Mouse (Mus musculus): Measurements from ENCODE around the gene Slc13a1. TPM values are rescaled to one million over a fixed set of nuclear protein-coding genes. Genes with fewer than 3 reads are reported as not detected.
A peak's percentile ranks its signal among the peaks of the same experiment; 100 is the strongest.

Gene Slc13a1
- total and polyA plus RNA-seq, 2 experiments from 2014 or later: 0.10 to 0.33 TPM

DNA sequence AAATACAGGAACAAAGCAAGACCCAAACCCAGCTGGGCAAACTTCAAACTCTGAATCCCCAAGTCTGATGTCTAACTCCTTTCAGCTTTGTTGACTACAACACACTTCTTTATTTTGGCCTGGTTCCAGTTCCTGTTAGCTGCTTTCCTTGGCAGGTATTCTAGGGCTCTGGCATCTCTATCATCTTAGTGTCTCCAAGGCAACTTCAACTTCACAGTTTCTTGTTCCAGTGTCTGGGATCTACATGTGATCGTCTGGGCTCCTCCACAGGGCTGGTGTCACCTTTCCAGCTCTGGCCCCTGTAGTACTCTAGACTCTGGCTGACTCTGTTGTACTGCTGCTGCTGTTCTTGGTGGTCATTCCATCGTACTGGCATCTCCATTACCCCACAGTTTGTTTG is 91.8 kb downstream of the Slc13a1 start:
- WGBS: 59% methylated on average over 2 of the region's 2 CpGs

DNA sequence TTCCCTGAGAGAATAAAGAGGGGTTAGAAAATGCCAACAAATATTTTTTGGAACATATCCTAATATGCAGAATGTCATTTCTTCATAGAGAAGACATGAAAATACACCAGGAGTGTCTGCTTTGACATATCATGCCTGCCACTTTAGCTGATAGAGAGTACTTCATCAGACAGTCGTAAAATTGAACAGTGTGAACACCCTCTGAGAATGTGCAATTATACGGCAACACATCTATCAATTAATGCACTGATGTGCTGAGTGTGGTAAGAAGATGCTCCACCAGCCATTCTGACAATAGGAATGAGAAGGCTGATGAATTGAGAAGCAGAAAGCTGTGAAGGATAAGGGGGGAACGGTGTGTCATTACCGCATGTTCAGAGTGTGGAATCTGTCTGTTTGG is 95.1 kb downstream of the Slc13a1 start:
- H3K4me3 ChIP-seq (ENCODE audit: low read depth, low read length): no peak overlapping the region
- no peak overlapping the region for H3K9ac ChIP-seq
- ATAC-seq (peak; percentile 53; the same call in 1 of the 2 replicates), DNase-seq (no peak)
- no peak overlapping the region for H3K27ac ChIP-seq (ENCODE audit: low read depth, low read length)
- no peak overlapping the region for H3K4me2 ChIP-seq (ENCODE audit: low read depth)
- no peaks in the 10 kb centered on the region for H3K4me1 ChIP-seq (ENCODE audit: insufficient read depth)
- no peaks in the 10 kb centered on the region for H3K9me3 ChIP-seq (ENCODE audit: low read length)
- WGBS: 70% methylated on average over 4 of the region's 4 CpGs
- no peaks in the 10 kb centered on the region for H3K27me3 ChIP-seq (ENCODE audit: insufficient read depth, low read length)
- no peak for TF ChIP-seq CTCF (IDR thresholded peaks at IDR 0.05; ENCODE audit: low read depth)
- H3K36me3 ChIP-seq (ENCODE audit: insufficient read depth): no peaks in the 10 kb centered on the region

More for the DNA sequence above, 91.8 kb downstream of the Slc13a1 start:
- H3K9ac ChIP-seq: no peak overlapping the region
- H3K4me1 ChIP-seq (ENCODE audit: insufficient read depth): no peaks in the 10 kb centered on the region
- DNase-seq (no peak), ATAC-seq (no peak)
- H3K27ac ChIP-seq (ENCODE audit: low read depth, low read length): no peak overlapping the region
- H3K4me2 ChIP-seq (ENCODE audit: low read depth): no peak overlapping the region
- no peak overlapping the region for H3K4me3 ChIP-seq (ENCODE audit: low read depth, low read length)
- TF ChIP-seq CTCF (IDR thresholded peaks at IDR 0.05; ENCODE audit: low read depth): no peak
- no peaks in the 10 kb centered on the region for H3K36me3 ChIP-seq (ENCODE audit: insufficient read depth)
- no peaks in the 10 kb centered on the region for H3K27me3 ChIP-seq (ENCODE audit: insufficient read depth, low read length)
- H3K9me3 ChIP-seq (ENCODE audit: low read length): no peaks in the 10 kb centered on the region

DNA sequence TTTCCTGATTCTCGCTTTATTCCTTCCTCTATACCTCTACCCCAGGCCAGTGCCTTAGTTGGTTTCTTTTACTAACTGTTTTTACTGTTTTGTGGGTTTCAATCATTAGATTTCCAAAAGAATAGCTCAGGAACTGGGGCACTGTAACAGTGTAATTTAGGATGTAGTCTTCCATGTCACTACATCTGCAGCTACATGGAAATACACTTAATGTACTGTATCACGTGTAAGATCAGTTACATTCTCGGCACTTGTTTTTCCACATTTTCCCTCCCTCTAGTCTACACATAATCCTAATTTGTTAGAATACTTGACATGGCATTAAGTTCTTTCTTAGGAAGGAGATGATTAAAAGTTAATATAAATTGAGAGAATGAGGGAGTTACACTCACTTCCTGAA is 108.1 kb downstream of the Slc13a1 start:
- Histone ChIP-seq H3K9me3 (ENCODE audit: low read length) (no peaks in the 10 kb centered on the region), H3K9ac (no peak overlapping the region), H3K4me2 (ENCODE audit: low read depth) (no peak overlapping the region), H3K36me3 (ENCODE audit: insufficient read depth) (no peaks in the 10 kb centered on the region), H3K27me3 (ENCODE audit: insufficient read depth, low read length) (no peaks in the 10 kb centered on the region), H3K4me3 (ENCODE audit: low read depth, low read length) (no peak overlapping the region), H3K27ac (ENCODE audit: low read depth, low read length) (no peak overlapping the region), H3K4me1 (ENCODE audit: insufficient read depth) (no peaks in the 10 kb centered on the region)
- 90% methylated on average over 3 of the region's 3 CpGs for WGBS
- no peak for DNase-seq
- TF ChIP-seq CTCF (IDR thresholded peaks at IDR 0.05; ENCODE audit: low read depth): no peak
- ATAC-seq: no peak

DNA sequence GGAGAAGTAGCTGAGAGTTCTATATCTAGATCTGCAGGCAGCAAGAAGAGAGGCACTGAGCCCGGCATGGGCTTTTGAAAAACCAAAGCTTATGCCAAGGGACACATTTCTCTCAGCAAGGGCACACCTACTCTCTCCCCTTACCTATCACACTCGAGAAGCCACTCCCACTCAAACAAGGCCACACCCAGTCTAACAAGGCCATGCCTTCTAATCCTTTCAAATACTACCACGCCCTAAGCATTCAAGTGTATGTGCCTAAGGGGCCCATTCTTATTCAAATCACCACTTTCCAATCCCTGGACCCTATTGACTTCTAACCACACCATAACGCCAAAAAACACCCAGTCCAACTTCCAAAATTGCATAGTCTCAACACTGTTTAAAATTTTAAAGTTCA is 112.8 kb downstream of the Slc13a1 start:
- H3K4me2 ChIP-seq (ENCODE audit: low read depth): no peak overlapping the region
- 84% methylated on average over 4 of the region's 4 CpGs for WGBS

DNA sequence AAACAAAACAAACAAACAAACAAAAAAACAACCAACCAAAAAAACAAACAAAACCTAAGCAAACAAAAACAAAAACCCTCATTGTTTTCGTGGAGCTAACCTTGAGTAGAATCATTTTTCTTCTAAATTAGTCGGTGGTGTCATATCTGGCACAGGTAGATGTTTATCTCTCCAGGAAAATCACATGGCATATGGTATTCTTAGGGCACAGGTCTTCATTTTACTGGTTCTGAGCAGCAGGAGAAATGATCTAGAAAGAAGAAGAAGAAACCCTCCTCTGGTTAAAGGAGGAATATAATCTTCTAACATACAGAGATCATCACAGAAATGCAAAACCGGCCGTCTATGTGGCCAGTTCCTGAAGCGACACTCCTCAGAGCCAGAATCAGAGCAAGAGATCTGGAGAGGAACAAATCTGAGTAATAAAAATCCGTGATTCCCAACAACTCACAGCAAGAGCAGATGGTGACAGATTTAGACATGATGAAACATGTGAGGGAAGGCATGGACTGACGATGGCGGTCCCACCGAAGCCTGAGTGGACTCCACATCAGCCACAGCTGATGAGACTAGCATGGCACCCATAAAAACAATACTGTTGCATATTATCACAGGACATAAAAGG is 113.7 kb downstream of the Slc13a1 start:
- Histone ChIP-seq H3K9me3 (ENCODE audit: low read length) (no peaks in the 10 kb centered on the region), H3K27ac (ENCODE audit: low read depth, low read length) (no peak overlapping the region), H3K4me1 (ENCODE audit: insufficient read depth) (no peaks in the 10 kb centered on the region), H3K27me3 (ENCODE audit: insufficient read depth, low read length) (no peaks in the 10 kb centered on the region), H3K9ac (no peak overlapping the region), H3K4me3 (ENCODE audit: low read depth, low read length) (no peak overlapping the region), H3K36me3 (ENCODE audit: insufficient read depth) (no peaks in the 10 kb centered on the region), H3K4me2 (ENCODE audit: low read depth) (no peak overlapping the region)
- WGBS: 89% methylated on average over 9 of the region's 9 CpGs
- ATAC-seq (no peak), DNase-seq (no peak)
- TF ChIP-seq CTCF (IDR thresholded peaks at IDR 0.05; ENCODE audit: low read depth): no peak

More for the DNA sequence above, 112.8 kb downstream of the Slc13a1 start:
- DNase-seq (no peak), ATAC-seq (no peak)
- Histone ChIP-seq H3K27ac (ENCODE audit: low read depth, low read length) (no peak overlapping the region), H3K27me3 (ENCODE audit: insufficient read depth, low read length) (no peaks in the 10 kb centered on the region), H3K4me1 (ENCODE audit: insufficient read depth) (no peaks in the 10 kb centered on the region), H3K9me3 (ENCODE audit: low read length) (no peaks in the 10 kb centered on the region), H3K4me3 (ENCODE audit: low read depth, low read length) (no peak overlapping the region), H3K9ac (no peak overlapping the region), H3K36me3 (ENCODE audit: insufficient read depth) (no peaks in the 10 kb centered on the region)
- TF ChIP-seq CTCF (IDR thresholded peaks at IDR 0.05; ENCODE audit: low read depth): no peak

DNA sequence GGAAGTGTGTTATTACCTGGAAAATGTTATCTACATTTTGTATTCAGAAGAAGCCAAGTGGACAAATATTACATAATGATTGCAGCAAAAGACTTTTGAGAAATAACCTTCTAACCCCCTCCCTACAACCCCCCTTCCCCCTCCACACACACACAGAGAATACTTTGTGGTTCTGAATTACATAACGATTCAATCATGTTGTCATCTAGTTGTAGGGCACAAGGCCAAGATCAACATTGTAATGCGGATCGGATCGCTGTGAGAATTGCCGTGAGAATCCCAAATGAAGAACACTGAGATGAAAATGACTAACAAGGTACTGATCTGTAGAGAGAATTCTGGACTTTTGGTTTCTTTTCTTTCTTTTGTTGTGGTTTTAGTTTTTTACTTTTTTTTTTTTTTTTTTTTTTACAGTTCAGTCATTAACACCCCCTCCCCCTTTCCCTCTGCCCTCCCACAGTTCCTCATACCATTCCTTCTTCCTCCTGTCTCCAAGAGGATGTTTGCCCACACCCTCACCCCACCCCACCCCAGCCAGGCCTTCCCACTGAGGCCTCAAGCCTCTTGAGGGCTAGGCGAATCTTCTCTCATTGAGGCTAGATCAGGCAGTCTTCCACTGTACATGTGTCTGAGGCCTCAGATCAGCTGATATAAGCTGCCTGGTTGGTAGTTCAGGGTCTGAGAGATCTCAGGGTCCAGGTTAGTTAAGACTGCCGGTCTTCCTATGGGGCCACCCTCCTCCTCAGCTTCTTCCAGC is 120.7 kb downstream of the Slc13a1 start:
- no peak for ATAC-seq
- Histone ChIP-seq H3K4me3 (ENCODE audit: low read depth, low read length) (no peak overlapping the region), H3K9me3 (ENCODE audit: low read length) (no peaks in the 10 kb centered on the region), H3K4me2 (ENCODE audit: low read depth) (no peak overlapping the region), H3K27me3 (ENCODE audit: insufficient read depth, low read length) (no peaks in the 10 kb centered on the region), H3K36me3 (ENCODE audit: insufficient read depth) (no peaks in the 10 kb centered on the region), H3K4me1 (ENCODE audit: insufficient read depth) (no peaks in the 10 kb centered on the region), H3K9ac (no peak overlapping the region), H3K27ac (ENCODE audit: low read depth, low read length) (no peak overlapping the region)
- 37% methylated on average over 7 of the region's 7 CpGs for WGBS
- TF ChIP-seq CTCF (IDR thresholded peaks at IDR 0.05; ENCODE audit: low read depth): no peak
- DNase-seq: no peak

DNA sequence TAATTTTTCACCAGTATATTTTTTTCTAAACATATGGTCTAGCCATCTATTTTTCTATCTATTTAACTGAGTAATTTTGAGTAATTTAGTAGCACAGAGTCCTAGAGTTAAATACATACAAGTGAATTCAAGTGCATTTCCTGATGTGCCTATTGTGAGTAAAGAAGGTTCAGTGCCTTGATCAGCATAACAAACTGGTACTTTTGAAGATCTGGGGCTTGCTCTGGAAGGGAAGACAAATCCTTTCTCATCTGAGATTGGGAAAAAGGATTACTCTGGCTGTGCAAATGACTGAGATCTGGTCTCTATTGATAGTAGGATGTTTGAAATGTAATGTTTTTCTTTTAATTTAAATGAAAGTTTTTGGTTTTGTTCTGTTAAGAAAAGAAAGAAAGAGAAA is 124.4 kb downstream of the Slc13a1 start:
- Histone ChIP-seq H3K9me3 (ENCODE audit: low read length) (no peaks in the 10 kb centered on the region), H3K4me3 (ENCODE audit: low read depth, low read length) (no peak overlapping the region), H3K4me2 (ENCODE audit: low read depth) (no peak overlapping the region), H3K36me3 (ENCODE audit: insufficient read depth) (no peaks in the 10 kb centered on the region), H3K9ac (no peak overlapping the region), H3K27me3 (ENCODE audit: insufficient read depth, low read length) (no peaks in the 10 kb centered on the region), H3K4me1 (ENCODE audit: insufficient read depth) (no peaks in the 10 kb centered on the region), H3K27ac (ENCODE audit: low read depth, low read length) (no peak overlapping the region)
- TF ChIP-seq CTCF (IDR thresholded peaks at IDR 0.05; ENCODE audit: low read depth): no peak
- ATAC-seq: no peak
- DNase-seq: no peak

Small RNA genes within 50 kb of the gene (microRNA-seq; reads per million reads assigned to microRNA genes)
- gene Gm26386: 0 reads per million in 2 experiments

Other genes starting within 250 kb of the Slc13a1 start
- not detected in 2 replicates for gene Tas2r118, start 198.0 kb downstream of the Slc13a1 start, total RNA-seq (2014; rRNA removed)
- not detected in 2 replicates for gene Tas2r118, start 198.0 kb downstream of the Slc13a1 start, polyA plus RNA-seq (2015; fragmentation: Nextera tagmentation; extraction: Ambion mirVana)